Mouse (Mus musculus): ENCODE results near the gene Pamr1. TPM values are rescaled to one million over a fixed set of nuclear protein-coding genes. Genes with fewer than 3 reads are reported as not detected.

The Pamr1 gene
- polyA plus RNA-seq, 1 experiment from 2014 or later = 32.5 TPM

DNA sequence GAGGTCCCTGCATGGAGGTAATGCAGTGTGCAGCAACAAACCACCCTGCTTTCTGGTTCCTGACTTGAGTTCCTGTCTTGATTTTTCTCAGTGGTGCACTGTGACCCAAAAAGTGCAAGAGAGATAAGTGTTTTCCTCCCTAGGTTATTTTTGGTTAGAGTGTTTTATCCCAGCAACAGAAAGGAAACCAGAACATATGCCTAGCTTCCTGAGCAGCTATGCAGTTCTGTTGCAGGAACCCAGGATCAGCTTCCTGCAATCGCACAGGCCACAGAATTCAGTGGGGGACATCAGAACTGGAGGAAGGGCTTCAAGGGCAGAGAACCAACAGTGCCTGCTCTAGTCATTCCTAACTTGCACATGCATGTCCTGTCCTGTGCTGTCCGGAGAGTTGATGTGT lies 66.8 kb downstream of the Pamr1 start:
- Histone ChIP-seq H3K4me1 (no peaks in the 10 kb centered on the region), H3K27ac (no peak overlapping the region), H3K9me3 (no peaks in the 10 kb centered on the region), H3K36me3 (no peaks in the 10 kb centered on the region), H3K4me3 (replicated peaks) (no peak overlapping the region), H3K9ac (no peak overlapping the region), H3K27me3 (replicated peaks) (no peaks in the 10 kb centered on the region), H3K4me2 (no peak overlapping the region)
- WGBS = 68% methylated on average over 2 of the region's 2 CpGs
- ATAC-seq (ENCODE audit: insufficient read depth, low FRiP score, low read depth) = no peak

- no peak overlapping the region for H3K9ac ChIP-seq
- H3K4me1 ChIP-seq = no peaks in the 10 kb centered on the region
- H3K4me3 ChIP-seq (replicated peaks) = no peak overlapping the region
- ATAC-seq (ENCODE audit: insufficient read depth, low FRiP score, low read depth) = no peak
- no peaks in the 10 kb centered on the region for H3K9me3 ChIP-seq
- no peak overlapping the region for H3K27ac ChIP-seq
- WGBS = 84% methylated on average over 12 of the region's 12 CpGs
- no peak overlapping the region for H3K4me2 ChIP-seq
- no peaks in the 10 kb centered on the region for H3K27me3 ChIP-seq (replicated peaks)
- no peaks in the 10 kb centered on the region for H3K36me3 ChIP-seq
Observed at GRCm38 (mm10) chr2:102620744-102621429, 71.1 kb downstream of the Pamr1 start.

- H3K4me3 ChIP-seq (replicated peaks) = no peak overlapping the region
- no peaks in the 10 kb centered on the region for H3K36me3 ChIP-seq
- ATAC-seq (ENCODE audit: insufficient read depth, low FRiP score, low read depth) = no peak
- 81% methylated on average over 5 of the region's 5 CpGs for WGBS
- no peaks in the 10 kb centered on the region for H3K9me3 ChIP-seq
- no peaks in the 10 kb centered on the region for H3K27me3 ChIP-seq (replicated peaks)
- H3K27ac ChIP-seq = no peak overlapping the region
- H3K4me2 ChIP-seq = no peak overlapping the region
- no peak overlapping the region for H3K9ac ChIP-seq
- H3K4me1 ChIP-seq = no peaks in the 10 kb centered on the region
Observed at GRCm38 (mm10) chr2:102622176-102622575, 72.4 kb downstream of the Pamr1 start.

GRCm38 (mm10) chr2:102622943-102623342 lies 73.1 kb downstream of the Pamr1 start:
- H3K4me1 ChIP-seq = no peaks in the 10 kb centered on the region
- H3K27me3 ChIP-seq (replicated peaks) = no peaks in the 10 kb centered on the region
- H3K9ac ChIP-seq = no peak overlapping the region
- no peak for ATAC-seq (ENCODE audit: insufficient read depth, low FRiP score, low read depth)
- no peaks in the 10 kb centered on the region for H3K9me3 ChIP-seq
- no peak overlapping the region for H3K27ac ChIP-seq
- no peak overlapping the region for H3K4me2 ChIP-seq
- H3K4me3 ChIP-seq (replicated peaks) = no peak overlapping the region
- no peaks in the 10 kb centered on the region for H3K36me3 ChIP-seq

DNA sequence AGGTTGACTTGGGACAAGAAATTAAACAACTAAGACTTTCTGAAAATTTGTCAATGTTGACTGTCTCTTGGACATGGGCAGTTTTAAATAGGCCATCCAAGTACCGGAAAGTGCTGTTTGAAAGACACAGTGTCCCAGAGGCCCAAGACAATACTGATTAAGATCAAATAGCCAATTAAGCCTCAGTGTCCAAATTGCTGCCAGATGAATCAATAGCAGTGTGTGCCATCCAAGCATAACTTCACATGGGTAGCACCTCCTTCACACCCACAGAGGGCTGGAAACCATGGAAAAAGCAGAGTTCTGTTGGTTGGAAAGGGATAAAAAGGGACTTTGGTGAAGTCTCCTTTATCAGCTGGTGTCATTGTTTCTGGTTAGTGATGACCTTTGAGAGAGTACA lies 74.7 kb downstream of the Pamr1 start:
- no peaks in the 10 kb centered on the region for H3K9me3 ChIP-seq
- no peaks in the 10 kb centered on the region for H3K36me3 ChIP-seq
- H3K4me2 ChIP-seq = no peak overlapping the region
- ATAC-seq (ENCODE audit: insufficient read depth, low FRiP score, low read depth) = no peak
- WGBS = 97% methylated on average over 1 of the region's 1 CpGs
- H3K27ac ChIP-seq = no peak overlapping the region
- no peaks in the 10 kb centered on the region for H3K4me1 ChIP-seq
- H3K9ac ChIP-seq = no peak overlapping the region
- H3K4me3 ChIP-seq (replicated peaks) = no peak overlapping the region
- no peaks in the 10 kb centered on the region for H3K27me3 ChIP-seq (replicated peaks)

- Histone ChIP-seq H3K9me3 (no peaks in the 10 kb centered on the region), H3K9ac (no peak overlapping the region), H3K4me3 (replicated peaks) (no peak overlapping the region), H3K4me1 (no peaks in the 10 kb centered on the region), H3K27ac (no peak overlapping the region), H3K4me2 (no peak overlapping the region), H3K36me3 (no peaks in the 10 kb centered on the region), H3K27me3 (replicated peaks) (no peaks in the 10 kb centered on the region)
- WGBS = 89% methylated on average over 4 of the region's 4 CpGs
- no peak for ATAC-seq (ENCODE audit: insufficient read depth, low FRiP score, low read depth)
Observed at GRCm38 (mm10) chr2:102632361-102632760, 82.5 kb downstream of the Pamr1 start.

DNA sequence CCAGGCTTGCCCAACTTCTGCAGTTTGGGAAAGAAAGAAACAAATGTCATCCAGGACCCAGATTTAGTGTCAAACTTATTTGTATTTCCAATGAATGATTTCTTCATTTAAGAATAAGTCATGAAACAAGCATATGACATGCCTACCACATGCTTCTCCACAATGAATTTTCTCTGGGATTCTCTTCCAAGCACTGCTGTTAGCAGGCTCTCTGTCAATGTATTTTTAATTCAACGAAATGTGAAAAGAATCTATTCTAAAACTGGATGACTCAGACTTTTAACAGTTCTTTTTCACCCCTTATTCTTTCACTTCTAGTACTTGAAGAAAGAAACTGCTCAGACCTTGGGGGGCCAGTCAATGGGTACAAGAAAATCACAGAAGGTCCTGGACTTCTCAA lies 84.2 kb downstream of the Pamr1 start:
- ATAC-seq (ENCODE audit: insufficient read depth, low FRiP score, low read depth) = no peak
- H3K4me2 ChIP-seq = no peak overlapping the region
- 81% methylated on average over 1 of the region's 1 CpGs for WGBS

DNA sequence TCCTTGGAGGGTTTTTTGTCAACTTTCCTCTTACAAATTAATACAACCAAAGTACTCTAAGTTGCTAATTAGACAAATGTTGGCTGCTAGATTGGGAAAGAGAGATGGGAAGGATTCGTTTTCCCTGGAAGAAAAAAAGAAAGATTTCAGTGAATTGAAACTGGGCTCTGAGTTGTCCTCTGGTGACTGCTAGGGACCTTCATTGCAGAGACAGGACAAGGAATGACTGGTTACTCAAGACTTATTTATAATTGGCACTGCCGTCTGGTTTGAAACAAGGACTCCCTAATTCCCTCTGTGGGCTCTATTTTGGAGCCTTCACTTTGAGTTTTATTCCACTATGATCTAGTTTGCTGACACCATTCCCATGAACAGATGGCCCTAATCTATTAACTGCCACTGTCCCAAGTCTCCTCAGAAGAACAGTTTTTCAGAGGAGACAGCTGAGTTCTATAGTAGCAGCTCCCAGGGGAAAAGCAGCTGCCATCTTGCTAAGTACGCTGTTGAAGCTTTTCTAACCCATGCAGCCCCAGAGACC lies 85.8 kb downstream of the Pamr1 start:
- Histone ChIP-seq H3K27ac (no peak overlapping the region), H3K4me3 (replicated peaks) (no peak overlapping the region), H3K4me1 (no peaks in the 10 kb centered on the region), H3K4me2 (no peak overlapping the region), H3K36me3 (no peaks in the 10 kb centered on the region), H3K9ac (no peak overlapping the region), H3K9me3 (no peaks in the 10 kb centered on the region), H3K27me3 (replicated peaks) (no peaks in the 10 kb centered on the region)
- 77% methylated on average over 3 of the region's 3 CpGs for WGBS
- ATAC-seq (ENCODE audit: insufficient read depth, low FRiP score, low read depth) = no peak

More for the DNA sequence above, 84.2 kb downstream of the Pamr1 start:
- H3K36me3 ChIP-seq = no peaks in the 10 kb centered on the region
- H3K4me3 ChIP-seq (replicated peaks) = no peak overlapping the region
- H3K9me3 ChIP-seq = no peaks in the 10 kb centered on the region
- no peak overlapping the region for H3K9ac ChIP-seq
- no peak overlapping the region for H3K27ac ChIP-seq
- H3K4me1 ChIP-seq = no peaks in the 10 kb centered on the region
- H3K27me3 ChIP-seq (replicated peaks) = no peaks in the 10 kb centered on the region

DNA sequence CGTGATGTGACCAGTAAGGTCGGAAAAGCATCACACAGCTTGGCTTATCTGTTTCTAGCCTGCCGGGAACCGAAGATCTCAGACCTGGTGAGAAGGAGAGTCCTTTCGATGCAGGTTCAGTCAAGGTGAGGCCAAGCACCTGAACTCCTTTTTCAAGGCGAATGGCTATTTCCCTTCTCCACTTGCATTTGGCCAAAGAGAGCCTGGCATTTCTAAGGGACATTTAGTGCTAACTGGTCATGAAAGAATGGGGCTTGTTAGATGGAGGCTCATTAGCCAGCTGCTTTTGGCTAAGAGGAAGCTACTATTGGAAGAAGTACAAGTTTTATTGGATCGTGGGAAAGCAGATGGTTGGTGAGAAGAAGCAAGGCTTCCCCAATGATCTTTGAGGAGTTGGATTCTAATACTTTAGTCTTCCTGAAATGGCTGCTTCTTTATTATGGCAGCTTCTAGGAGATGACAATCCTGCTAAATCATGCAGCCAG lies 86.3 kb downstream of the Pamr1 start:
- Histone ChIP-seq H3K9me3 (no peaks in the 10 kb centered on the region), H3K9ac (no peak overlapping the region), H3K4me1 (no peaks in the 10 kb centered on the region), H3K27ac (no peak overlapping the region), H3K4me2 (no peak overlapping the region), H3K27me3 (replicated peaks) (no peaks in the 10 kb centered on the region), H3K4me3 (replicated peaks) (no peak overlapping the region), H3K36me3 (no peaks in the 10 kb centered on the region)
- 87% methylated on average over 7 of the region's 7 CpGs for WGBS
- no peak for ATAC-seq (ENCODE audit: insufficient read depth, low FRiP score, low read depth)

- no peak overlapping the region for H3K9ac ChIP-seq
- ATAC-seq (ENCODE audit: insufficient read depth, low FRiP score, low read depth) = no peak
- no peaks in the 10 kb centered on the region for H3K4me1 ChIP-seq
- 64% methylated on average over 5 of the region's 5 CpGs for WGBS
- no peak overlapping the region for H3K4me2 ChIP-seq
- H3K27me3 ChIP-seq (replicated peaks) = no peaks in the 10 kb centered on the region
- H3K9me3 ChIP-seq = no peaks in the 10 kb centered on the region
- no peaks in the 10 kb centered on the region for H3K36me3 ChIP-seq
- H3K27ac ChIP-seq = no peak overlapping the region
- no peak overlapping the region for H3K4me3 ChIP-seq (replicated peaks)
Observed at GRCm38 (mm10) chr2:102638140-102638539, 88.3 kb downstream of the Pamr1 start.

- H3K27me3 ChIP-seq (replicated peaks) = no peaks in the 10 kb centered on the region
- no peak overlapping the region for H3K27ac ChIP-seq
- 45% methylated on average over 2 of the region's 2 CpGs for WGBS
- H3K9ac ChIP-seq = no peak overlapping the region
- no peak for ATAC-seq (ENCODE audit: insufficient read depth, low FRiP score, low read depth)
- no peaks in the 10 kb centered on the region for H3K9me3 ChIP-seq
- no peak overlapping the region for H3K4me3 ChIP-seq (replicated peaks)
- H3K4me1 ChIP-seq = no peaks in the 10 kb centered on the region
- no peaks in the 10 kb centered on the region for H3K36me3 ChIP-seq
- no peak overlapping the region for H3K4me2 ChIP-seq
Observed at GRCm38 (mm10) chr2:102638690-102639089, 88.9 kb downstream of the Pamr1 start.

DNA sequence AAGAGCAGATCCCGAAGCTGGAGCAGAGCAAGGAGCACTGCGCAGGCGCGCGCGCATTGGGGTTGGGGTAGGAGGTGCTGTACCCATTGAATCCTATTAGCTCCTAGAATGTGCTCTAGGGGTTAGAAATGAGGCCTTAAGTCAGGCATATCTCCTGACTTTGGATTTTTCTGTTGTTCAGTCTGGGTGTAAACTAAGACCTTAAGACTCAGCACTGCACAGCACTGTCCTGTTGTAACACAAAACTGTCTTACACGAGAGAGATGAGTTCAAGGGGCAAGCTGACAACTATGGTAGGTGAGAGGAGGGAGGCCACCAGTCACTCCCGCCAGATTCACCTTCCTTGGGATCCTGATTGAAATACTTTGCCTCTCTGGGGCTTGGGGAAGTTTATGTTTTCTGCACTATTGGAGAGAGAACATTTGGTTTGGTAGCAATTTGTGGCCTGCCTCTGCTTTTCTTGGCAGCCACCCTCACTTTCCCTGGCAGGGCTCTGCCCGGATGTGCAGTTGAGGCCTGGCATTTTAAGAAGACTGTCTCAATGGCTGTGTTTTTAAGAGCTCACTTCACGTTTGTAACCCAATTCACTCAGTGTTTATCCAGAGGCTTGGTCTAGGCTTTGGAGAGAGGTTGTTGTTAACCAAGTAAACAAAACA lies 99.2 kb downstream of the Pamr1 start:
- WGBS = 80% methylated on average over 10 of the region's 10 CpGs
- H3K27me3 ChIP-seq (replicated peaks) = no peaks in the 10 kb centered on the region
- H3K4me3 ChIP-seq (replicated peaks) = no peak overlapping the region
- no peaks in the 10 kb centered on the region for H3K4me1 ChIP-seq
- ATAC-seq (ENCODE audit: insufficient read depth, low FRiP score, low read depth) = no peak
- H3K4me2 ChIP-seq = no peak overlapping the region
- H3K36me3 ChIP-seq = no peaks in the 10 kb centered on the region
- H3K27ac ChIP-seq = no peak overlapping the region
- H3K9me3 ChIP-seq = no peaks in the 10 kb centered on the region
- no peak overlapping the region for H3K9ac ChIP-seq

Measured in stomach, embryonic 15.5 days (tissue).